Mouse (Mus musculus): ENCODE data around the gene Tgif1. TPM values are rescaled to one million over a fixed set of nuclear protein-coding genes. Genes with fewer than 3 reads are reported as not detected.

Gene Tgif1
- total and polyA plus RNA-seq, 3 experiments: 5.4 to 47.6 (median 11.0) TPM

DNA sequence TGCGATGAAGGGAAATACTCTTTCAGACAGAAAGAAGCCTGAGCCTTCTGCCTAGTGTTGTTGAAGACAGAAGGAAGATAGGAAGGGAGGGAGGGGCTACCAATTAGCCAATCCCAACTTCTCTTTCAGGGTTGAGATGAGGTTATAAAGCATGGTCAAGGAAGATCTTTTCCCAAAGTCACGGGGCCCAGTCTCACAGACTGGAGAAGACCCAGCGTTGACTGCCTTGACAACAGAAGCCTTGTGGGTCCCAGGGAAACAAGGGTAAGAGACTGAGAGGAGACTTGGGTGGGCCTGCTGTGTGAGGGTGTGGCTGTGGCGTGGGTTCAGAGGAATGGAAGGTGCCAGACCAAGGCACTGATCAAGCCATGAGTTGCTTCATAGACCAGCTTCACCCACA is 17.2 kb upstream of the Tgif1 start:
- ATAC-seq (ENCODE audit: extremely low read depth, insufficient number of reproducible peaks, low FRiP score, poor library complexity, severe bottlenecking) (no peak), DNase-seq (ENCODE audit: low spot score) (no peak)
- no peak for TF ChIP-seq GATA1 (IDR thresholded peaks at IDR 0.05; ENCODE audit: borderline replicate concordance, low read length)
- no peak for TF ChIP-seq TAL1 (conservative IDR thresholded peaks at IDR 0.05; ENCODE audit: low read depth, low read length)
- TF ChIP-seq POLR2AphosphoS5 (IDR thresholded peaks at IDR 0.05; ENCODE audit: insufficient replicate concordance, low read depth, low read length): no peak
- TF ChIP-seq GATA2 (IDR thresholded peaks at IDR 0.05; ENCODE audit: borderline replicate concordance, low read depth, low read length): no peak
- TF ChIP-seq CTCF (IDR thresholded peaks at IDR 0.05; ENCODE audit: low read depth, low read length): no peak
- Histone ChIP-seq H3K36me3 (replicated peaks) (no peaks in the 10 kb centered on the region), H3K9me3 (replicated peaks) (0 out of 2 replicates have a peak, but pooled peaks cover 3% of the 10 kb centered on the region), H3K27me3 (ENCODE audit: insufficient read depth, low read length) (no peaks in the 10 kb centered on the region), H3K4me3 (ENCODE audit: low read depth, low read length) (no peak overlapping the region), H3K4me1 (ENCODE audit: insufficient read depth, low read depth, low read length) (0 out of 2 replicates have a peak, but pooled peaks cover 3% of the 10 kb centered on the region)

DNA sequence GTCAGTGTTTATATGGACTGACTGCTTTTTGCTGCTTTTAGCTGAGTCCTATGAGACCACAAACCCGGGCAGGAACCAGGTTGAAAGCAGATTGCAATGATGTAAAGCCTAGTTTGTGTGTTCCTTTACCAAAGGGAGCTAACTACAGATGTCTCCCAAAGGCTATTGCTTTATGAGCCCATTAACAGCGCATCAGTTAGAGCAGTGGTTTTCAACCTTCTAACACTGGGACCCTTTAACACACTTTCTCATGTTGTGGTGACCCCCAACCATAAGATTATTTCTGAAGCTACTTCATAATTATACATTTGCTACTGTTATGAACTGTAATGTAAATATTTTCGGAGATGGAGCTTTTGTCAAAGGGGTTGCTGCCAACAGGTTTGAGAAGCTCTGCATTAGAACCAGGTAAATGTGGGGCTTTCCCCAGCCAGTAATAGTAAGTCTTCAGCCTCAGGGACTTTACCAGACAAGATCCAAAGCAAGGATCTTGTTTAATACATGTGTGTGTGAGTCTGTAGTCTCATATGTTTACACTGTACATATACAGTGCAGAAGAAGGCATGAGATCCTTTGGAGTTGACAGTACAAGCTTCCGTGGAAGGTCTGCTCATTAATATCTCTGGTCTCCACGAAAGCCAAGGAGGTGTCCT is 15.4 kb upstream of the Tgif1 start:
- TF ChIP-seq GATA1 (IDR thresholded peaks at IDR 0.05; ENCODE audit: borderline replicate concordance, low read length): no peak
- no peak for TF ChIP-seq TAL1 (conservative IDR thresholded peaks at IDR 0.05; ENCODE audit: low read depth, low read length)
- TF ChIP-seq POLR2AphosphoS5 (IDR thresholded peaks at IDR 0.05; ENCODE audit: insufficient replicate concordance, low read depth, low read length): no peak
- no peak for TF ChIP-seq GATA2 (IDR thresholded peaks at IDR 0.05; ENCODE audit: borderline replicate concordance, low read depth, low read length)
- no peak for TF ChIP-seq CTCF (IDR thresholded peaks at IDR 0.05; ENCODE audit: low read depth, low read length)
- 0 out of 2 replicates have a peak, but pooled peaks cover 3% of the 10 kb centered on the region for H3K4me1 ChIP-seq (ENCODE audit: insufficient read depth, low read depth, low read length)
- H3K9me3 ChIP-seq (replicated peaks): 0 out of 2 replicates have a peak, but pooled peaks cover 3% of the 10 kb centered on the region

DNA sequence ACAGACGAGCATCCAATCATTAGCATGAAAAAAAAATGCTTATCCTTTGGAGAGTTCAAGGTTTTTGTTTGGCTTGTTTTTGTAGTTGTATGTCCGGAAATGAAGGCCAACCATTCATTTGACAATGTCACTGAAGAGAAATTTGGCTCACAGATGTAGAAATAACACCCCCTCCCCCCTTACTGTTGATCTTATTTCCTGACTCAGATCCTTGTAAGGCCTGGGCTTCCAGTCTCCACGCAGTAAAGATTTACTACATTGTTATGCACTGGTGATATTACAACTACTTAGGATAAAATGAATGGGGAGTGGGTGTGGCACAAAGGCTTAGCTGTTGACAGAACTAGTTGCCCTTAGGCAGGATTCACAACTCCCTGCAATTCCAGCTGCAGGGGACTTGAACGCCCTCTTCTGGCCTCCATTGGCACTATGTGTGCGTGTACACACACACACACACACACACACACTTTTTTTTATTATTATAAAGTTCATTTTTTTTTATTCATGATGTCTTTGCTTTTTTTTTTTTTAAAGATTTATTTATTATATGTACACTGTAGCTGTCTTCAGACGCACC is 13.3 kb upstream of the Tgif1 start:
- DNase-seq (ENCODE audit: low spot score): no peak
- ATAC-seq (ENCODE audit: extremely low read depth, insufficient number of reproducible peaks, low FRiP score, poor library complexity, severe bottlenecking): no peak

More for the DNA sequence above, 15.4 kb upstream of the Tgif1 start:
- DNase-seq (ENCODE audit: low spot score) (no peak), ATAC-seq (ENCODE audit: extremely low read depth, insufficient number of reproducible peaks, low FRiP score, poor library complexity, severe bottlenecking) (no peak)
- no peaks in the 10 kb centered on the region for H3K36me3 ChIP-seq (replicated peaks)
- H3K27me3 ChIP-seq (ENCODE audit: insufficient read depth, low read length): no peaks in the 10 kb centered on the region
- H3K4me3 ChIP-seq (ENCODE audit: low read depth, low read length): no peak overlapping the region

DNA sequence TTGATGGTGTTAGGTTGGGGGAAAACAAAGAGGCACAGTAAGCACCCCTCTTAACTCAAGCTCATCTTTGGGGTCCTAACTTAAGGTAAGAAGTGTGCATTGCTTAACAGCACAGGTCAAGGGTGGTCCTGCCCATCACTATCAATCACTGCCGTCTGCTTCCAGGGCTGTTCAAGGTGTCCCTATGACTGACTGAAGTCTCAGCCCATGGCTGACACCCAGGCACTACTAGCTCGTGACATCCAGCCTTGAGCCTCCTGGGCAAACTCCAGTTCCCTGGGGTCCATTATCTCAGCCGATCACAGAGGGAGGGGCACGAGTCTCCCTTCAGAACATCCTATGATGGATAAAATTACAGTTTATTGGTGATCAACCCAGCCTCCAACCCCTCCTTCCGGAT is 12.7 kb upstream of the Tgif1 start:
- H3K36me3 ChIP-seq (replicated peaks): no peaks in the 10 kb centered on the region
- no peak for DNase-seq (ENCODE audit: low spot score)
- no peak for TF ChIP-seq TAL1 (conservative IDR thresholded peaks at IDR 0.05; ENCODE audit: low read depth, low read length)
- no peak for TF ChIP-seq GATA1 (IDR thresholded peaks at IDR 0.05; ENCODE audit: borderline replicate concordance, low read length)
- no peak for TF ChIP-seq CTCF (IDR thresholded peaks at IDR 0.05; ENCODE audit: low read depth, low read length)
- TF ChIP-seq POLR2AphosphoS5 (IDR thresholded peaks at IDR 0.05; ENCODE audit: insufficient replicate concordance, low read depth, low read length): no peak
- TF ChIP-seq GATA2 (IDR thresholded peaks at IDR 0.05; ENCODE audit: borderline replicate concordance, low read depth, low read length): no peak
- H3K4me1 ChIP-seq (ENCODE audit: insufficient read depth, low read depth, low read length): no peaks in the 10 kb centered on the region
- H3K4me3 ChIP-seq (ENCODE audit: low read depth, low read length): no peak overlapping the region
- ATAC-seq (ENCODE audit: extremely low read depth, insufficient number of reproducible peaks, low FRiP score, poor library complexity, severe bottlenecking): no peak
- 0 out of 2 replicates have a peak, but pooled peaks cover 7% of the 10 kb centered on the region for H3K9me3 ChIP-seq (replicated peaks)
- no peaks in the 10 kb centered on the region for H3K27me3 ChIP-seq (ENCODE audit: insufficient read depth, low read length)

More for the DNA sequence above, 13.3 kb upstream of the Tgif1 start:
- Histone ChIP-seq H3K4me1 (ENCODE audit: insufficient read depth, low read depth, low read length) (no peaks in the 10 kb centered on the region), H3K4me3 (ENCODE audit: low read depth, low read length) (no peak overlapping the region), H3K9me3 (replicated peaks) (0 out of 2 replicates have a peak, but pooled peaks cover 7% of the 10 kb centered on the region), H3K36me3 (replicated peaks) (no peaks in the 10 kb centered on the region), H3K27me3 (ENCODE audit: insufficient read depth, low read length) (no peaks in the 10 kb centered on the region)
- no peak for TF ChIP-seq CTCF (IDR thresholded peaks at IDR 0.05; ENCODE audit: low read depth, low read length)
- TF ChIP-seq TAL1 (conservative IDR thresholded peaks at IDR 0.05; ENCODE audit: low read depth, low read length): no peak
- TF ChIP-seq GATA2 (IDR thresholded peaks at IDR 0.05; ENCODE audit: borderline replicate concordance, low read depth, low read length): no peak
- TF ChIP-seq GATA1 (IDR thresholded peaks at IDR 0.05; ENCODE audit: borderline replicate concordance, low read length): no peak
- TF ChIP-seq POLR2AphosphoS5 (IDR thresholded peaks at IDR 0.05; ENCODE audit: insufficient replicate concordance, low read depth, low read length): no peak

DNA sequence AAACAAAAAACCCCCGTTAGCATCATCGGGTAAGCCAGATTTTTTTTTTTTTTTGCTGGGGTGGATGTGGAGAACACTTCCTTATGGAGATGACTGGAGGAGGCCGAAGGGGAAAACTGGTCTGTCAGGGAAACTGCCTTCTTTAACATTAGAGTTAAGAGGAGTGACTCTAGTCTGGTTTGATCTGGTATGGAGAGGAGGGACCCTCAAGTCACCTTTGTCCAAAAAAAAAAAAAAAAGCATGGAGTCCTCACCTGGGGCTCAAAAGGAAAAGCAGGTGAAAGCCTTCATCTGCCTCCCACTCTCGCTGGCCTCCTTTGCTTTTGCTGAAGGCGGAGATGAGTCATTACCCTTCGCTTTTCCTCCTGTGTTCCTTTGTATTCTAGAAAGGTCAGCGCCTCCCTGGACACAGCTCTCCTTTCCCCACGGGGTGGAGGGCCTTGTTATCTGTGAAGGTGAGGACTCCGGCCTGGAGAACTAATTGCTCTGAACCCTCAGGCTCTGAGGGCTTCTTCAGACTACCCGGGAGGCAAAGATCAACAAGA is 11.8 kb upstream of the Tgif1 start:
- Histone ChIP-seq H3K36me3 (replicated peaks) (no peaks in the 10 kb centered on the region), H3K27me3 (ENCODE audit: insufficient read depth, low read length) (no peaks in the 10 kb centered on the region), H3K4me3 (ENCODE audit: low read depth, low read length) (no peak overlapping the region), H3K9me3 (replicated peaks) (0 out of 2 replicates have a peak, but pooled peaks cover 7% of the 10 kb centered on the region), H3K4me1 (ENCODE audit: insufficient read depth, low read depth, low read length) (no peaks in the 10 kb centered on the region)
- ATAC-seq (ENCODE audit: extremely low read depth, insufficient number of reproducible peaks, low FRiP score, poor library complexity, severe bottlenecking): no peak
- DNase-seq (ENCODE audit: low spot score): no peak
- TF ChIP-seq TAL1 (conservative IDR thresholded peaks at IDR 0.05; ENCODE audit: low read depth, low read length) (no peak), GATA2 (IDR thresholded peaks at IDR 0.05; ENCODE audit: borderline replicate concordance, low read depth, low read length) (no peak)

DNA sequence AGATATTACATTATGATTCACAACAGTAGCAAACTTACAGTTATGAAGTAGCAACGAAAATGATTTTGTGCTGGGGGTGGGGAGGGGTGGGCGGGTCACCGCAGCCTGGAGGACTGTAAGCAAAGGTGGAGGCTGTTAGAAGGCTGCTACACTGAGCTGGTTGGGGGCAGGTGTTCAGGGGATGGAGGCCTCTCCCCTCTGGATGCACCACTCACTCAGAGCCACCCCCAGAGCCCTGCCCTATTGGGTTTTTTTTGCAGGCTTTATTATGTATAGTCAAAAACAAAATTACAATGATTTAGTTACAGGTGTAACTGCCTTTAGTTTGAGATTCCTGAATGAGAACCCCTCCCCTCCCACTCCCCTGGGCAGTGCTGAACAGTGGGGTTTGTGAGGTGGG is 11.3 kb upstream of the Tgif1 start:
- DNase-seq (ENCODE audit: low spot score) (no peak), ATAC-seq (ENCODE audit: extremely low read depth, insufficient number of reproducible peaks, low FRiP score, poor library complexity, severe bottlenecking) (no peak)
- no peaks in the 10 kb centered on the region for H3K36me3 ChIP-seq (replicated peaks)
- H3K27me3 ChIP-seq (ENCODE audit: insufficient read depth, low read length): no peaks in the 10 kb centered on the region
- no peak overlapping the region for H3K4me3 ChIP-seq (ENCODE audit: low read depth, low read length)
- 0 out of 2 replicates have a peak, but pooled peaks cover 7% of the 10 kb centered on the region for H3K9me3 ChIP-seq (replicated peaks)
- H3K4me1 ChIP-seq (ENCODE audit: insufficient read depth, low read depth, low read length): no peaks in the 10 kb centered on the region
- TF ChIP-seq POLR2AphosphoS5 (IDR thresholded peaks at IDR 0.05; ENCODE audit: insufficient replicate concordance, low read depth, low read length) (no peak), GATA1 (IDR thresholded peaks at IDR 0.05; ENCODE audit: borderline replicate concordance, low read length) (no peak), CTCF (IDR thresholded peaks at IDR 0.05; ENCODE audit: low read depth, low read length) (no peak), TAL1 (conservative IDR thresholded peaks at IDR 0.05; ENCODE audit: low read depth, low read length) (no peak), GATA2 (IDR thresholded peaks at IDR 0.05; ENCODE audit: borderline replicate concordance, low read depth, low read length) (no peak)

Data from G1E (cell line).